Mouse (Mus musculus) brain, embryonic 14.5 days (tissue): ENCODE data around the gene Stpg1.

ENCODE experiments used
- CTCF ChIP-seq: fragments of 200-500 bp; IDR thresholded peaks from 2 replicates; pipeline ENCODE4 v1.5.1; 2012; ENCODE audit warnings: inconsistent platforms, mild to moderate bottlenecking, moderate library complexity, borderline replicate concordance; ENCODE audit not compliant: insufficient read depth, insufficient read length; ENCODE audit errors: extremely low read depth
- POLR2A ChIP-seq: fragments of 200-500 bp; IDR thresholded peaks from 2 replicates; pipeline ENCODE4 v1.6.1; 2012; ENCODE audit warnings: mild to moderate bottlenecking, inconsistent platforms, borderline replicate concordance; ENCODE audit not compliant: poor library complexity, insufficient read depth, insufficient read length, severe bottlenecking; ENCODE audit errors: extremely low read depth

- TF ChIP-seq CTCF, result no peak
- TF ChIP-seq POLR2A, result no peak
Measured at GRCm38 (mm10) chr4:135520421-135520820, 25.8 kb downstream of the Stpg1 start.
